Mouse (Mus musculus) neural tube, embryonic 15.5 days (tissue): Measurements from ENCODE around the gene Ccdc6. TPM values are rescaled to one million over a fixed set of nuclear protein-coding genes. Genes with fewer than 3 reads are reported as not detected.

Experiments
- ATAC-seq: fragments of 200-750 bp; cut with Nextera tagmentation; 2 replicates; pipeline ENCODE4 v1.8.0; 2017; ENCODE audit warnings: mild to moderate bottlenecking, moderate TSS enrichment, moderate library complexity; ENCODE audit not compliant: low FRiP score
- H3K27ac ChIP-seq: fragments of 300-500 bp; sonication (generic); replicated peaks from 2 replicates; pipeline ENCODE4 v1.5.1; 2015; ENCODE audit warnings: mild to moderate bottlenecking, inconsistent platforms
- H3K27me3 ChIP-seq: fragments of 300-500 bp; sonication (generic); replicated peaks from 2 replicates; pipeline ENCODE4 v1.6.1; 2015; ENCODE audit warnings: inconsistent platforms
- H3K36me3 ChIP-seq: fragments of 300-500 bp; sonication (generic); 2 replicates; pipeline ENCODE4 v1.6.1; 2015; ENCODE audit warnings: inconsistent platforms
- H3K4me1 ChIP-seq: fragments of 300-500 bp; sonication (generic); 2 replicates; pipeline ENCODE4 v1.6.1; 2015; ENCODE audit warnings: inconsistent platforms
- H3K4me2 ChIP-seq: fragments of 300-500 bp; sonication (generic); 2 replicates; pipeline ENCODE4 v1.6.1; 2015; ENCODE audit warnings: inconsistent platforms, mild to moderate bottlenecking, moderate library complexity
- H3K4me3 ChIP-seq: fragments of 300-500 bp; sonication (generic); replicated peaks from 2 replicates; pipeline ENCODE4 v1.5.1; 2015; ENCODE audit warnings: mild to moderate bottlenecking, inconsistent platforms
- H3K9ac ChIP-seq: fragments of 300-500 bp; sonication (generic); replicated peaks from 2 replicates; pipeline ENCODE4 v1.6.1; 2015; ENCODE audit warnings: mild to moderate bottlenecking, inconsistent platforms
- H3K9me3 ChIP-seq: fragments of 300-500 bp; sonication (generic); replicated peaks from 2 replicates; pipeline ENCODE4 v1.6.1; 2016; ENCODE audit warnings: inconsistent platforms
- WGBS: fragments of 180-500 bp; shearing (Covaris S2); methylation state at CpG from one replicate; pipeline ENCODE4 v1.1.7; 2015; ENCODE audit warnings: mixed read lengths; 5-methylcytosine and 5-hydroxymethylcytosine counted together
- polyA plus RNA-seq: library from polyadenylated mRNA; unstranded; fragments of >200 nt; fragmentation: Nextera tagmentation; extraction: Ambion mirVana; gene quantifications from 2 replicates; pipeline ENCODE4 v1.2.1, GENCODE M21; 2015

The Ccdc6 gene
- polyA plus RNA-seq, 1 experiment from 2014 or later: 22.3 TPM

GRCm38 (mm10) chr10:70135680-70136079 lies 38.8 kb downstream of the Ccdc6 start:
- Histone ChIP-seq H3K4me2 (no peak overlapping the region), H3K27ac (no peak overlapping the region), H3K27me3 (no peaks in the 10 kb centered on the region), H3K36me3 (no peaks in the 10 kb centered on the region), H3K9me3 (no peaks in the 10 kb centered on the region), H3K9ac (no peak overlapping the region), H3K4me3 (no peak overlapping the region), H3K4me1 (peaks cover 34% of the 10 kb centered on the region)
- no peak for ATAC-seq
- WGBS: 85% methylated on average over 5 of the region's 5 CpGs

DNA sequence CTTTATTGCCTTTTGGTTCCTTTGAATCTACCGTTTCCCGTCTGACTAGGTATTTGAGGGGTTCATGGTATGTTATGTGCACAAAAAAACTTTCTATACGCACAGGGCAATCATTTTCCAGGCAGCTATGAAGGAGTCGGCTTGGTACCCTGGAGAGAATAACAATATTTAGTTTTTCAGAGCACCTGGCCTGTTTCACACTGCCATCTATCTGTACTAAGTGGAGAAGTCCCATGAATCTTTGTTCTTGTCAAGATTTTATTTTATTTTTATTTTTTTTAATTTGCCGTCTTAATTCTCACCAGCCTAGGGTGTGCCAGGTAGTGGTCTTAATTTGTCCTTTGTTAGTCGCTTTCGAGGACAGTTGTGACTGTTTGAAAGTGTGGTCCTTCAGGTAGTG lies 40.7 kb downstream of the Ccdc6 start:
- Histone ChIP-seq H3K9me3 (no peaks in the 10 kb centered on the region), H3K36me3 (peaks cover 2% of the 10 kb centered on the region), H3K27ac (no peak overlapping the region), H3K27me3 (no peaks in the 10 kb centered on the region), H3K9ac (no peak overlapping the region), H3K4me1 (peaks cover 25% of the 10 kb centered on the region), H3K4me3 (no peak overlapping the region), H3K4me2 (no peak overlapping the region)
- no peak for ATAC-seq
- WGBS: 79% methylated on average over 7 of the region's 7 CpGs

- WGBS: 66% methylated on average over 8 of the region's 8 CpGs
- peak overlapping the region; percentile 14; the same call in 1 of the 2 replicates for H3K27ac ChIP-seq
These were observed 41.2 kb downstream of the Ccdc6 start for GRCm38 (mm10) chr10:70138150-70138549.

DNA sequence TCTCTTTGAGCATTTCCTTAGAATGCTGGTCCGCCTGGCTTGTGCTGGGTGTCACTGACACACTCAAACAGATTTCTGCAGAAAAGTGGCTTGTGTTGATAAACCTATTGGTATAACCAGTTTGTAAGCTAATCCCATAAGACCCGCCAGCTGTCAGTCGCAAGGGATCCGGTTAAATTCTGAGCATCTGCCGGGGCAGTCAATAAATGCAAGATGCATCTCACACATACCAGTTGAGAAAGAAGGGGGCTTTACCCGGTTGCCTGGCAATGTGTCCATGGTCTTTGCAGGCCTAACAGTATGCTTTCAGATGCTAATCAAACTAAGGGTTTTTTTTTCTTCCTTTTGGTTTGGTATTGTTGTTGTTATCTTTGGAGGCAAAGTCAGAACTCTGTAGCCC lies 42.4 kb downstream of the Ccdc6 start:
- Histone ChIP-seq H3K27ac (peak overlapping the region; percentile 14; the same call in 1 of the 2 replicates), H3K9ac (no peak overlapping the region), H3K36me3 (peaks cover 5% of the 10 kb centered on the region), H3K9me3 (no peaks in the 10 kb centered on the region), H3K27me3 (no peaks in the 10 kb centered on the region), H3K4me1 (peaks cover 17% of the 10 kb centered on the region), H3K4me2 (no peak overlapping the region), H3K4me3 (no peak overlapping the region)
- 29% methylated on average over 6 of the region's 6 CpGs for WGBS
- ATAC-seq: no peak

More at GRCm38 (mm10) chr10:70138150-70138549, 41.2 kb downstream of the Ccdc6 start:
- peaks cover 5% of the 10 kb centered on the region for H3K36me3 ChIP-seq
- no peak overlapping the region for H3K4me3 ChIP-seq
- H3K4me1 ChIP-seq: peaks cover 20% of the 10 kb centered on the region
- H3K27me3 ChIP-seq: no peaks in the 10 kb centered on the region
- H3K9ac ChIP-seq: no peak overlapping the region
- no peak overlapping the region for H3K4me2 ChIP-seq
- no peaks in the 10 kb centered on the region for H3K9me3 ChIP-seq
- ATAC-seq: no peak

DNA sequence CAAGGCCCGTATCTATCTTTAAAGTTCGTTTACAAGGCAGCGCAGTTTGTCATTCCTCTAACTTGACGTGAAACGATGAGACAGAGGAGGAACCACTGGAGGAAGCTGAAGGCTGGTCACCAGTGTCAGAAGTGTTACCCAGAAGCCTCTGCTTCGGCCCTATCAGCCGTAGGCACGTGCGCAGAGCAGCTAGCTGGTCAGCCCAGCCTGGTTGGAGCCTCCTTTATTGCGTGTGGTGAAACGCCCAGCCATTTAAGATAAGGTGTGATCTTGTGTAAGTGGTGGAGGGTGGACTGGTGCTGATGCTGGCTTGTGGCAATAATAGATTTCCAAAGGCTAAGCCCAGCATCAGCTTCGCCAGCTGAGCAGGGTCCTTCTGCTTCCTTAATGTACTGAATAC lies 43.5 kb downstream of the Ccdc6 start:
- no peak for ATAC-seq
- Histone ChIP-seq H3K9me3 (no peaks in the 10 kb centered on the region), H3K4me2 (no peak overlapping the region), H3K36me3 (peaks cover 10% of the 10 kb centered on the region), H3K27ac (no peak overlapping the region), H3K27me3 (no peaks in the 10 kb centered on the region), H3K9ac (no peak overlapping the region), H3K4me3 (no peak overlapping the region), H3K4me1 (peaks cover 17% of the 10 kb centered on the region)
- 93% methylated on average over 12 of the region's 12 CpGs for WGBS

DNA sequence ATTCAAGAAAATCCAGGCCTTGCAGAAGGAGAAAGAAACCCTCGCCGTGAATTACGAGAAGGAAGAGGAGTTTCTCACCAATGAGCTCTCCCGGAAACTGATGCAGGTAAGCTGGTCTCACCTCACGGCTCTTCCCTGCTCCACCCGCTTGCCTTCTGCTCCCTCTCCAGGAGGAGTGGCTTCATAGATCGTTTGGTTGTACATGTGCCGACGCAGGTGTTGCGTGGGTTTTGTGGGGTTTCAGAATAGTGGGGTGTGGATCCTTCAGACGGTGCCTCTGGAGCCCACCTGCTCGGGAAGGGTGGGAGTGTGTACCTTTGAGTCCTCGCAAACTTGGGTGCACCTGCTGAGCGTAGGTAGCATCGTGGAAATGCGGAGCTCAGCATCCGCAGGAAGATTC lies 45.7 kb downstream of the Ccdc6 start:
- no peak overlapping the region for H3K4me2 ChIP-seq
- no peak for ATAC-seq

GRCm38 (mm10) chr10:70144004-70144557 lies 47.2 kb downstream of the Ccdc6 start:
- Histone ChIP-seq H3K36me3 (peaks cover 22% of the 10 kb centered on the region), H3K9me3 (no peaks in the 10 kb centered on the region), H3K4me3 (no peak overlapping the region), H3K27ac (no peak overlapping the region), H3K4me2 (no peak overlapping the region), H3K4me1 (peaks cover 12% of the 10 kb centered on the region), H3K9ac (no peak overlapping the region), H3K27me3 (no peaks in the 10 kb centered on the region)
- WGBS: 40% methylated on average over 10 of the region's 10 CpGs
- no peak for ATAC-seq

More for the DNA sequence above, 45.7 kb downstream of the Ccdc6 start:
- H3K9ac ChIP-seq: no peak overlapping the region
- H3K36me3 ChIP-seq: peaks cover 22% of the 10 kb centered on the region
- no peaks in the 10 kb centered on the region for H3K9me3 ChIP-seq
- H3K27ac ChIP-seq: no peak overlapping the region
- H3K27me3 ChIP-seq: no peaks in the 10 kb centered on the region
- H3K4me3 ChIP-seq: no peak overlapping the region
- H3K4me1 ChIP-seq: peaks cover 17% of the 10 kb centered on the region
- 96% methylated on average over 17 of the region's 17 CpGs for WGBS

- H3K4me3 ChIP-seq: no peak overlapping the region
- H3K9ac ChIP-seq: no peak overlapping the region
- no peak overlapping the region for H3K4me2 ChIP-seq
- no peak overlapping the region for H3K27ac ChIP-seq
- no peak for ATAC-seq
- no peaks in the 10 kb centered on the region for H3K27me3 ChIP-seq
- peaks cover 21% of the 10 kb centered on the region for H3K4me1 ChIP-seq
- WGBS: 96% methylated on average over 12 of the region's 12 CpGs
- no peaks in the 10 kb centered on the region for H3K9me3 ChIP-seq
- peaks cover 22% of the 10 kb centered on the region for H3K36me3 ChIP-seq
These were observed 49.0 kb downstream of the Ccdc6 start for GRCm38 (mm10) chr10:70145873-70146272.

DNA sequence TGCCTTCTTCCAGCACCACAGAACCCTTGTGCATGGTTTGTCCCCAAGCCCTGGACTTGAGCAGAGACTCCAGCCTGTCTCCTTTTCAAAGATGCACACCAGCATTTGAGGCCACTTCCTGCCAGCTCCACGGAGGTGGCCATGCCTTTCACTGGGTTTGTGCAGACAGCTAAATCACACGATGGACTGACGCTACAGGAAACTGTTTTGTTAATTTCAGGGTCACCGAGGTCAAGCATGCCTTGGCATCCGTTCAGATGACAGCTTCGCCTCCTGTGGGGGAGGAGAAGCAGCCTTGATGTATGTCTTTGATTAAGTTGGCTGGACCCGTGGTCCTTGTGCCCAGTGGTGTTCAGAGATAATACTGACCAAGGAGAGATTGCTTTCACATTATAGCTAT lies 52.2 kb downstream of the Ccdc6 start:
- no peak for ATAC-seq
- no peak overlapping the region for H3K4me2 ChIP-seq
- no peaks in the 10 kb centered on the region for H3K9me3 ChIP-seq
- no peak overlapping the region for H3K9ac ChIP-seq
- no peak overlapping the region for H3K4me3 ChIP-seq
- H3K36me3 ChIP-seq: peaks cover 18% of the 10 kb centered on the region
- peak overlapping the region; percentile 10; the same call in 1 of the 2 replicates for H3K27ac ChIP-seq
- 33% methylated on average over 7 of the region's 7 CpGs for WGBS
- peaks cover 32% of the 10 kb centered on the region for H3K4me1 ChIP-seq
- H3K27me3 ChIP-seq: no peaks in the 10 kb centered on the region

GRCm38 (mm10) chr10:70150301-70150700 lies 53.4 kb downstream of the Ccdc6 start:
- Histone ChIP-seq H3K27me3 (no peaks in the 10 kb centered on the region), H3K9me3 (no peaks in the 10 kb centered on the region), H3K4me1 (peaks cover 32% of the 10 kb centered on the region), H3K27ac (no peak overlapping the region), H3K4me2 (no peak overlapping the region), H3K36me3 (peaks cover 26% of the 10 kb centered on the region), H3K9ac (no peak overlapping the region), H3K4me3 (no peak overlapping the region)
- no peak for ATAC-seq
- 52% methylated on average over 4 of the region's 4 CpGs for WGBS

DNA sequence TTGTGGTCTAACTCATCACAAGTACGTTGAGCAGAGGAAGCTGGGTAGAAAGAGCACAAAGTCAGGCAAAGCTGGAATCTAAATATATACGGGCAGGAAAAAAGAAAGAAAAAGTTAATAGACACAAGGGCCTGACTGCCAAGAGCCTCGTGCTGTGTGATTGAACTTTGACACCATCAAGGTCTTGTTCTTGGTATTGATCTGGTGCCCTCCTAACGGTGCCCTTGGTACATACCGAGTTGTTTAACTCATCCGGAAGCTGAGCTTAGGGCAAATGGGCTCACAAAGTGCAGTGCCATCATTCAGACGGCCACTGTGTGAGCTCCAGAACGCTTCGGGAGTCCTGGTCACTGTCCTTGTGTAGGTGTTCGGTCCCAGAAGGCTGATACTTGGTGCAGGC lies 54.2 kb downstream of the Ccdc6 start:
- 90% methylated on average over 10 of the region's 10 CpGs for WGBS
- Histone ChIP-seq H3K27me3 (no peaks in the 10 kb centered on the region), H3K9me3 (no peaks in the 10 kb centered on the region), H3K27ac (no peak overlapping the region), H3K9ac (no peak overlapping the region), H3K4me1 (peaks cover 32% of the 10 kb centered on the region), H3K4me3 (no peak overlapping the region), H3K4me2 (no peak overlapping the region), H3K36me3 (peaks cover 26% of the 10 kb centered on the region)
- ATAC-seq: no peak

DNA sequence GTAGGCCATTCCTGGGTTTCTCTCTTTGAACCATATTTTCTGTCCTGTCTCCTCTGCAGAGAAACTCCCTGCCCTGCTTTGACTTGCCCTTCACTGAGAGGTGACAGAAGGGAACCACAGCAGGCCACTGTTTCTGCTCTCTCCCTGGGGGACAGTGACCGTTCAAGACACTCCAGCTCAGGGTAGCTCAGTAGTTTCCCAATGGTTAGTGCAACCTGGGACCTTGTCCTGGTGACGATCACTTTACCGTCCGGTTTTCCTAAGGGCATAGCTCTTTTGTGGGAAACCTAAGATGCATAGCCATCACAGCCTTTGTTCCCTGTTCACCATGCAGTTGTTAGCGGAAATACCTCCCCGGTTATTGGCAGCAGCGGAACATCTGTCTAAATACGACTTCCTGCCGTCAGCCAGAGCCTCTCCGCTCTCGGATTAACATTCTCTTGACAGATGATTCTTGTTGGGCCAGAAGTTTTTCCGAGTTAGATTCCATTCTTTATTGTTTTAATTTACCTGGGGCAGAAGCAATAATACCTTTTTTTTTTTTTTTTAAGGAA lies 55.3 kb downstream of the Ccdc6 start:
- Histone ChIP-seq H3K36me3 (peaks cover 33% of the 10 kb centered on the region), H3K4me3 (no peak overlapping the region), H3K4me1 (peaks cover 32% of the 10 kb centered on the region), H3K9me3 (no peaks in the 10 kb centered on the region), H3K9ac (no peak overlapping the region), H3K4me2 (no peak overlapping the region), H3K27me3 (no peaks in the 10 kb centered on the region), H3K27ac (peak overlapping the region; percentile 69)
- ATAC-seq: no peak
- WGBS: 59% methylated on average over 12 of the region's 12 CpGs
